Mouse (Mus musculus) stomach, postnatal 0 days (tissue): ENCODE data around the gene Rcor1. TPM values are rescaled to one million over a fixed set of nuclear protein-coding genes. Genes with fewer than 3 reads are reported as not detected.

Source experiments
- ATAC-seq: fragments of 200-750 bp; cut with Nextera tagmentation; 2 replicates; pipeline ENCODE4 v1.8.0; 2017; ENCODE audit not compliant: low FRiP score, low TSS enrichment
- DNase-seq: peaks from one replicate; pipeline ENCODE4 v3.0.0-alpha.2; 2016; ENCODE audit warnings: low spot score
- H3K27ac ChIP-seq: fragments of 300-500 bp; sonication (generic); replicated peaks from 2 replicates; pipeline ENCODE4 v1.5.1; 2014; ENCODE audit warnings: mild to moderate bottlenecking, control low read depth
- H3K27me3 ChIP-seq: fragments of 300-500 bp; sonication (generic); 2 replicates; pipeline ENCODE4 v1.6.1; 2014; ENCODE audit warnings: low read length; ENCODE audit not compliant: control insufficient read depth, insufficient read depth
- H3K36me3 ChIP-seq: fragments of 300-500 bp; sonication (generic); 2 replicates; pipeline ENCODE4 v1.6.1; 2014; ENCODE audit warnings: low read length, mixed read lengths; ENCODE audit not compliant: control insufficient read depth, insufficient read depth
- H3K4me1 ChIP-seq: fragments of 300-500 bp; sonication (generic); replicated peaks from 2 replicates; pipeline ENCODE4 v1.6.1; 2014; ENCODE audit warnings: antibody characterized with exemption; ENCODE audit not compliant: control insufficient read depth, insufficient read depth
- H3K4me2 ChIP-seq: fragments of 300-500 bp; sonication (generic); replicated peaks from 2 replicates; pipeline ENCODE4 v1.6.1; 2014; ENCODE audit warnings: low read depth, mild to moderate bottlenecking, control low read depth, moderate library complexity
- H3K4me3 ChIP-seq: fragments of 300-500 bp; sonication (generic); 2 replicates; pipeline ENCODE4 v1.5.1; 2014; ENCODE audit warnings: low read depth, low read length, control low read depth
- H3K9ac ChIP-seq: fragments of 300-500 bp; sonication (generic); 2 replicates; pipeline ENCODE4 v1.6.1; 2014; ENCODE audit warnings: mild to moderate bottlenecking, low read length, control low read depth, mixed read lengths
- H3K9me3 ChIP-seq: fragments of 300-500 bp; sonication (generic); 2 replicates; pipeline ENCODE4 v1.6.1; 2016; ENCODE audit warnings: low read length; ENCODE audit not compliant: control insufficient read depth
- CTCF ChIP-seq: IDR thresholded peaks from 2 replicates; pipeline ENCODE4 v1.5.1; 2016; ENCODE audit warnings: antibody characterized with exemption, low read depth, mild to moderate bottlenecking, moderate library complexity
- EP300 ChIP-seq: optimal IDR thresholded peaks from 2 replicates; pipeline ENCODE3; 2016; ENCODE audit warnings: antibody characterized with exemption
- WGBS: fragments of 180-500 bp; shearing (Covaris S2); extraction: QIAGEN DNeasy Blood & Tissue Kit; methylation state at CpG from one replicate; pipeline ENCODE4 v1.1.7; 2014; 5-methylcytosine and 5-hydroxymethylcytosine counted together
- polyA plus RNA-seq: library from polyadenylated mRNA; unstranded; fragments of >200 nt; fragmentation: Nextera tagmentation; extraction: Ambion mirVana; gene quantifications from 2 replicates; pipeline ENCODE4 v1.2.1, GENCODE M21; 2015

Rcor1 gene
- polyA plus RNA-seq, 1 experiment from 2014 or later = 7.9 TPM

GRCm38 (mm10) chr12:111161943-111162311 is 122.8 kb downstream of the Rcor1 start:
- 40% methylated on average over 7 of the region's 7 CpGs for WGBS
- Histone ChIP-seq H3K9me3 (no peaks in the 10 kb centered on the region), H3K27me3 (no peaks in the 10 kb centered on the region), H3K4me2 (peak overlapping the region; percentile 44; the same call in 1 of the 2 replicates), H3K9ac (no peak overlapping the region), H3K4me3 (no peak overlapping the region), H3K27ac (no peak overlapping the region), H3K4me1 (no peaks in the 10 kb centered on the region), H3K36me3 (no peaks in the 10 kb centered on the region)
- DNase-seq = no peak
- no peak for TF ChIP-seq EP300
- no peak for TF ChIP-seq CTCF
- no peak for ATAC-seq

GRCm38 (mm10) chr12:111162312-111163061 is 123.3 kb downstream of the Rcor1 start:
- Histone ChIP-seq H3K9ac (no peak overlapping the region), H3K27me3 (no peaks in the 10 kb centered on the region), H3K27ac (no peak overlapping the region), H3K4me1 (no peaks in the 10 kb centered on the region), H3K36me3 (no peaks in the 10 kb centered on the region), H3K4me2 (peak overlapping the region; percentile 44), H3K4me3 (peak overlapping the region; percentile 8), H3K9me3 (no peaks in the 10 kb centered on the region)
- WGBS = 14% methylated on average over 16 of the region's 16 CpGs
- TF ChIP-seq EP300 = no peak
- peak; percentile 26; the same call in 1 of the 2 replicates for TF ChIP-seq CTCF
- DNase-seq (peak; percentile 55), ATAC-seq (peak; percentile 19; the same call in 1 of the 2 replicates)

- DNase-seq = peak; percentile 89
- TF ChIP-seq EP300 (no peak), CTCF (no peak)
- H3K9me3 ChIP-seq = no peaks in the 10 kb centered on the region
- H3K27me3 ChIP-seq = no peaks in the 10 kb centered on the region
- H3K4me3 ChIP-seq = peak overlapping the region; percentile 27; the same call in 1 of the 2 replicates
- H3K4me2 ChIP-seq = peak overlapping the region; percentile 53
- peak; percentile 87 for ATAC-seq
- H3K9ac ChIP-seq = 0 out of 2 replicates have a peak overlapping the region, but pooled peaks have one; percentile 45
- H3K4me1 ChIP-seq = no peaks in the 10 kb centered on the region
- no peaks in the 10 kb centered on the region for H3K36me3 ChIP-seq
- peak overlapping the region; percentile 30; the same call in 1 of the 2 replicates for H3K27ac ChIP-seq
- 4% methylated on average over 13 of the region's 13 CpGs for WGBS
Measured at GRCm38 (mm10) chr12:111164310-111164751, 125.2 kb downstream of the Rcor1 start.

- Histone ChIP-seq H3K27ac (peak overlapping the region; percentile 86), H3K9ac (no peak overlapping the region), H3K27me3 (no peaks in the 10 kb centered on the region), H3K36me3 (no peaks in the 10 kb centered on the region), H3K4me3 (no peak overlapping the region), H3K4me2 (peak overlapping the region; percentile 86), H3K9me3 (no peaks in the 10 kb centered on the region), H3K4me1 (no peaks in the 10 kb centered on the region)
- 66% methylated on average over 10 of the region's 10 CpGs for WGBS
- peak; percentile 64 for TF ChIP-seq CTCF
- no peak for TF ChIP-seq EP300
- DNase-seq (peak; percentile 58), ATAC-seq (no peak)
Measured at GRCm38 (mm10) chr12:111165146-111165812, 126.1 kb downstream of the Rcor1 start.

Other genes starting within 250 kb of the Rcor1 start
- 0.95 and 0.97 TPM in 2 replicates for gene Mok, start 198.4 kb upstream of the Rcor1 start, polyA plus RNA-seq
- gene Zfp839, start 189.1 kb upstream of the Rcor1 start, polyA plus RNA-seq = 2.3 and 2.5 TPM in 2 replicates
- gene Cinp, start 150.2 kb upstream of the Rcor1 start, polyA plus RNA-seq = 42.5 and 43.8 TPM in 2 replicates
- gene Tecpr2, start 150.1 kb upstream of the Rcor1 start, polyA plus RNA-seq = 1.1 and 1.2 TPM in 2 replicates
- gene Ankrd9, start 60.3 kb upstream of the Rcor1 start, polyA plus RNA-seq = 25.1 and 25.9 TPM in 2 replicates
- 3.2 and 4.4 TPM in 2 replicates for gene Traf3, start 127.0 kb downstream of the Rcor1 start, polyA plus RNA-seq
- not detected in 2 replicates for gene 4930595D18Rik, start 145.1 kb downstream of the Rcor1 start, polyA plus RNA-seq
- gene Amn, start 231.7 kb downstream of the Rcor1 start, polyA plus RNA-seq = 0.22 TPM in 2 replicates